Mouse (Mus musculus) limb, embryonic 11.5 days (tissue): ENCODE measurements around the gene Axin2. TPM values are rescaled to one million over a fixed set of nuclear protein-coding genes. Genes with fewer than 3 reads are reported as not detected.

Experiments used
- ATAC-seq: fragments of 200-750 bp; cut with Nextera tagmentation; 2 replicates; pipeline ENCODE4 v1.8.0; 2017; ENCODE audit warnings: low read depth; ENCODE audit not compliant: insufficient number of reproducible peaks, low FRiP score, low TSS enrichment
- DNase-seq: peaks from one replicate; pipeline ENCODE4 v3.0.0-alpha.2; 2015; ENCODE audit warnings: low spot score
- H3K27ac ChIP-seq: fragments of 300-500 bp; sonication (generic); replicated peaks from 2 replicates; pipeline ENCODE4 v1.5.1; 2014; ENCODE audit warnings: low read depth, mild to moderate bottlenecking, low read length
- H3K27me3 ChIP-seq: fragments of 300-500 bp; sonication (generic); 2 replicates; pipeline ENCODE4 v1.6.1; 2014; ENCODE audit warnings: mild to moderate bottlenecking, low read length, mixed read lengths; ENCODE audit not compliant: control insufficient read depth, insufficient read depth
- H3K36me3 ChIP-seq: fragments of 300-500 bp; sonication (generic); 2 replicates; pipeline ENCODE4 v1.6.1; 2014; ENCODE audit warnings: mild to moderate bottlenecking, low read length, moderate library complexity, mixed read lengths; ENCODE audit not compliant: control insufficient read depth, insufficient read depth
- H3K4me1 ChIP-seq: fragments of 300-500 bp; sonication (generic); 2 replicates; pipeline ENCODE4 v1.6.1; 2014; ENCODE audit warnings: low read length, mixed read lengths; ENCODE audit not compliant: control insufficient read depth, insufficient read depth
- H3K4me2 ChIP-seq: fragments of 300-500 bp; sonication (generic); 2 replicates; pipeline ENCODE4 v1.6.1; 2014; ENCODE audit warnings: low read depth, mild to moderate bottlenecking, moderate library complexity; ENCODE audit not compliant: severe bottlenecking
- H3K4me3 ChIP-seq: fragments of 300-500 bp; sonication (generic); 2 replicates; pipeline ENCODE4 v1.5.1; 2014; ENCODE audit warnings: low read depth, low read length
- H3K9ac ChIP-seq: fragments of 300-500 bp; sonication (generic); 2 replicates; pipeline ENCODE4 v1.6.1; 2014; ENCODE audit warnings: mild to moderate bottlenecking, low read length
- H3K9me3 ChIP-seq: fragments of 300-500 bp; sonication (generic); 2 replicates; pipeline ENCODE4 v1.6.1; 2016; ENCODE audit warnings: low read length; ENCODE audit not compliant: control insufficient read depth
- WGBS: fragments of 180-500 bp; shearing (Covaris S2); extraction: QIAGEN DNeasy Blood & Tissue Kit; methylation state at CpG from one replicate; pipeline ENCODE4 v1.1.7; 2014; 5-methylcytosine and 5-hydroxymethylcytosine counted together
- polyA plus RNA-seq: library from polyadenylated mRNA; unstranded; fragments of >200 nt; fragmentation: Nextera tagmentation; extraction: Ambion mirVana; gene quantifications from 2 replicates; pipeline ENCODE4 v1.2.1, GENCODE M21; 2014

The Axin2 gene
- polyA plus RNA-seq, 1 experiment from 2014 or later, result 15.8 TPM

GRCm38 (mm10) chr11:108955943-108956342, 35.8 kb downstream of the Axin2 start:
- H3K9me3 ChIP-seq, result no peaks in the 10 kb centered on the region
- no peak overlapping the region for H3K9ac ChIP-seq
- ATAC-seq (no peak), DNase-seq (no peak)
- no peak overlapping the region for H3K4me3 ChIP-seq
- no peaks in the 10 kb centered on the region for H3K36me3 ChIP-seq
- WGBS, result 91% methylated on average over 4 of the region's 4 CpGs
- H3K4me2 ChIP-seq, result no peak overlapping the region
- no peaks in the 10 kb centered on the region for H3K4me1 ChIP-seq
- no peak overlapping the region for H3K27ac ChIP-seq
- H3K27me3 ChIP-seq, result no peaks in the 10 kb centered on the region

- Histone ChIP-seq H3K9ac (no peak overlapping the region), H3K27ac (no peak overlapping the region), H3K4me2 (no peak overlapping the region), H3K36me3 (no peaks in the 10 kb centered on the region), H3K27me3 (no peaks in the 10 kb centered on the region), H3K9me3 (no peaks in the 10 kb centered on the region), H3K4me1 (peaks cover 12% of the 10 kb centered on the region), H3K4me3 (no peak overlapping the region)
- ATAC-seq, result no peak
- WGBS, result 32% methylated on average over 5 of the region's 5 CpGs
- DNase-seq, result no peak
Measured at GRCm38 (mm10) chr11:108958349-108958748, 38.2 kb downstream of the Axin2 start.

- no peak for ATAC-seq
- DNase-seq, result no peak
- no peak overlapping the region for H3K4me3 ChIP-seq
- H3K27ac ChIP-seq, result no peak overlapping the region
- H3K4me1 ChIP-seq, result peaks cover 12% of the 10 kb centered on the region
- H3K4me2 ChIP-seq, result no peak overlapping the region
- no peak overlapping the region for H3K9ac ChIP-seq
- no peaks in the 10 kb centered on the region for H3K9me3 ChIP-seq
- H3K27me3 ChIP-seq, result no peaks in the 10 kb centered on the region
- H3K36me3 ChIP-seq, result no peaks in the 10 kb centered on the region
- 69% methylated on average over 5 of the region's 5 CpGs for WGBS
Measured at GRCm38 (mm10) chr11:108959196-108959595, 39.0 kb downstream of the Axin2 start.

- H3K27me3 ChIP-seq, result no peaks in the 10 kb centered on the region
- no peak overlapping the region for H3K4me3 ChIP-seq
- H3K27ac ChIP-seq, result peak overlapping the region; percentile 70
- no peaks in the 10 kb centered on the region for H3K9me3 ChIP-seq
- no peak overlapping the region for H3K9ac ChIP-seq
- H3K36me3 ChIP-seq, result no peaks in the 10 kb centered on the region
- peaks cover 12% of the 10 kb centered on the region for H3K4me1 ChIP-seq
- under 1% methylated on average over 11 of the region's 11 CpGs for WGBS
- H3K4me2 ChIP-seq, result peak overlapping the region; percentile 29; the same call in 1 of the 2 replicates
- DNase-seq (peak; percentile 69), ATAC-seq (no peak)
Measured at GRCm38 (mm10) chr11:108961651-108962065, 41.5 kb downstream of the Axin2 start.

- no peak overlapping the region for H3K4me2 ChIP-seq
- DNase-seq (no peak), ATAC-seq (no peak)
- 68% methylated on average over 15 of the region's 15 CpGs for WGBS
- no peak overlapping the region for H3K9ac ChIP-seq
- peaks cover 12% of the 10 kb centered on the region for H3K4me1 ChIP-seq
- no peaks in the 10 kb centered on the region for H3K27me3 ChIP-seq
- no peaks in the 10 kb centered on the region for H3K9me3 ChIP-seq
- H3K4me3 ChIP-seq, result no peak overlapping the region
- H3K27ac ChIP-seq, result no peak overlapping the region
- no peaks in the 10 kb centered on the region for H3K36me3 ChIP-seq
Measured at GRCm38 (mm10) chr11:108963476-108964232, 43.5 kb downstream of the Axin2 start.

- no peak overlapping the region for H3K27ac ChIP-seq
- peaks cover 12% of the 10 kb centered on the region for H3K4me1 ChIP-seq
- no peak for ATAC-seq
- no peak overlapping the region for H3K9ac ChIP-seq
- H3K4me3 ChIP-seq, result no peak overlapping the region
- no peaks in the 10 kb centered on the region for H3K27me3 ChIP-seq
- DNase-seq, result no peak
- WGBS, result 51% methylated on average over 6 of the region's 6 CpGs
- no peaks in the 10 kb centered on the region for H3K36me3 ChIP-seq
- no peak overlapping the region for H3K4me2 ChIP-seq
- no peaks in the 10 kb centered on the region for H3K9me3 ChIP-seq
Measured at GRCm38 (mm10) chr11:108965740-108966139, 45.6 kb downstream of the Axin2 start.

- H3K4me1 ChIP-seq, result peaks cover 3% of the 10 kb centered on the region
- no peaks in the 10 kb centered on the region for H3K36me3 ChIP-seq
- DNase-seq, result no peak
- peak overlapping the region; percentile 34; the same call in 1 of the 2 replicates for H3K9ac ChIP-seq
- H3K4me2 ChIP-seq, result no peak overlapping the region
- WGBS, result 71% methylated on average over 4 of the region's 4 CpGs
- H3K27me3 ChIP-seq, result no peaks in the 10 kb centered on the region
- no peak overlapping the region for H3K27ac ChIP-seq
- H3K4me3 ChIP-seq, result no peak overlapping the region
- no peaks in the 10 kb centered on the region for H3K9me3 ChIP-seq
- no peak for ATAC-seq
Measured at GRCm38 (mm10) chr11:108973459-108973858, 53.3 kb downstream of the Axin2 start.

- DNase-seq (no peak), ATAC-seq (no peak)
- H3K9me3 ChIP-seq, result no peaks in the 10 kb centered on the region
- H3K4me3 ChIP-seq, result no peak overlapping the region
- H3K27ac ChIP-seq, result no peak overlapping the region
- no peaks in the 10 kb centered on the region for H3K36me3 ChIP-seq
- WGBS, result 52% methylated on average over 5 of the region's 5 CpGs
- H3K9ac ChIP-seq, result no peak overlapping the region
- H3K4me2 ChIP-seq, result no peak overlapping the region
- peaks cover 3% of the 10 kb centered on the region for H3K4me1 ChIP-seq
- no peaks in the 10 kb centered on the region for H3K27me3 ChIP-seq
Measured at GRCm38 (mm10) chr11:108973866-108974265, 53.7 kb downstream of the Axin2 start.

GRCm38 (mm10) chr11:108975583-108975982, 55.4 kb downstream of the Axin2 start:
- ATAC-seq (no peak), DNase-seq (no peak)
- H3K27ac ChIP-seq, result no peak overlapping the region
- H3K9ac ChIP-seq, result no peak overlapping the region
- no peak overlapping the region for H3K4me2 ChIP-seq
- WGBS, result 12% methylated on average over 11 of the region's 11 CpGs
- no peaks in the 10 kb centered on the region for H3K36me3 ChIP-seq
- H3K27me3 ChIP-seq, result no peaks in the 10 kb centered on the region
- H3K9me3 ChIP-seq, result no peaks in the 10 kb centered on the region
- H3K4me1 ChIP-seq, result peaks cover 3% of the 10 kb centered on the region
- no peak overlapping the region for H3K4me3 ChIP-seq
